Mouse (Mus musculus): ENCODE results near the gene Zfp398. TPM values are rescaled to one million over a fixed set of nuclear protein-coding genes. Genes with fewer than 3 reads are reported as not detected.
A peak's percentile ranks its signal among the peaks of the same experiment; 100 is the strongest.

Zfp398 gene
- total and polyA plus RNA-seq, 2 experiments from 2014 or later: 13.0 to 24.2 TPM

DNA sequence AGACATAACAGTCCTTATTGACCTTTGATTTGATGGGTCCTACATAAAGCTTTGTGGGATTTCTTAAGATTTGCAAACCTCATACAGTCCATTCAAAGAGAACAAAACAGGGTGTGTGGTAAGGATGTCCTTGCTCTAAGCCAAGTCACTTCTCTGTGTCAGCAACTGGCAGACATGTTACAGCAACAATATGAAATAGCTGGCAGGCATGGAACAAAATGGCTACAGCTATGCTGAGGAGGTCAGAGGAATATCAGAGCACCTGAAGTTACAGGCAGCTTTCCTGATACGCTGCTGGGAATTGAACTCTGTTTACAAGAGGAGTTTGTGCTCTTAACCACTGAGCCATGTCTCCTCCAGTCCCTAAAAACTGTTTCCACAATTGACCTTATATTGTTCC is 3.2 kb upstream of the Zfp398 start:
- Histone ChIP-seq H3K27me3 (ENCODE audit: insufficient read depth, low read length) (no peaks in the 10 kb centered on the region), H3K4me2 (ENCODE audit: low read depth, low read length) (no peak overlapping the region), H3K36me3 (ENCODE audit: insufficient read depth, low read length) (no peaks in the 10 kb centered on the region), H3K9me3 (ENCODE audit: low read length) (no peaks in the 10 kb centered on the region), H3K27ac (no peak overlapping the region), H3K9ac (replicated peaks; ENCODE audit: low read length) (no peak overlapping the region), H3K4me3 (ENCODE audit: low read length) (no peak overlapping the region), H3K4me1 (ENCODE audit: insufficient read depth, low read length) (peaks cover 4% of the 10 kb centered on the region; the same call in 1 of the 2 replicates)
- 93% methylated on average over 1 of the region's 1 CpGs for WGBS
- ATAC-seq (no peak), DNase-seq (ENCODE audit: low spot score) (no peak)
- no peak for TF ChIP-seq CTCF (IDR thresholded peaks at IDR 0.05; ENCODE audit: low read depth)

DNA sequence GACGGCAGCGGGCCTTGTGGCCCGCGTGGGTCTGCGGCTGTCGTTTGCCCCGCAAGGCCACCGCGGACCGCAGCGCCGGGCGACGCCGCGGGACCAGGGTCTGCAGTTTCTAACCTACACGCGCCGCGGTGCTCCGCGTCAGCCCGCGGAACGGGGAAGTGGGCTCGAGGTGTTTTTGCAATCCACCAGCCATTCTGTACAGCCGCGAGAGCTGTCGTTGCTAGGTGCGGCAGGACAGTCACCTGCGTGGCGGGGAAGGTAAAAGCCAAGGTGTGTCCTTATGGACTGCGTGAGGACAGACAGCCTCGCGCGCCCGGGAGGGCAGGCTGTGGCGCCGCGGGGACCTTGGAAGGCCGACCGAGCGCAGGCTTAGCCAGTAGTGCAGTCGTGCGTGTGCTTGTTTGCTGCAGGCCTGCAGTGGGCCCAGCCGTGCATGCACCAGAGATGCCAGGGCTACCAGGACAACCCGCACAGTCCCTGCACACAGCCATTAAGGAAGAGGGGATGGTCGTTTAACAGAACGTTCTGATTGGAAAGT is 592 bp downstream of the Zfp398 start:
- Histone ChIP-seq H3K4me3 (ENCODE audit: low read length) (peak overlapping the region; percentile 92), H3K4me1 (ENCODE audit: insufficient read depth, low read length) (peaks cover 8% of the 10 kb centered on the region), H3K4me2 (ENCODE audit: low read depth, low read length) (peak overlapping the region; percentile 80), H3K9ac (replicated peaks; ENCODE audit: low read length) (peak overlapping the region; percentile 98), H3K36me3 (ENCODE audit: insufficient read depth, low read length) (0 out of 2 replicates have a peak, but pooled peaks cover 6% of the 10 kb centered on the region), H3K9me3 (ENCODE audit: low read length) (no peaks in the 10 kb centered on the region), H3K27ac (peak overlapping the region; percentile 99), H3K27me3 (ENCODE audit: insufficient read depth, low read length) (no peaks in the 10 kb centered on the region)
- DNase-seq (ENCODE audit: low spot score) (peak; percentile 78), ATAC-seq (peak; percentile 83)
- WGBS: under 1% methylated on average over 49 of the region's 49 CpGs
- no peak for TF ChIP-seq CTCF (IDR thresholded peaks at IDR 0.05; ENCODE audit: low read depth)

DNA sequence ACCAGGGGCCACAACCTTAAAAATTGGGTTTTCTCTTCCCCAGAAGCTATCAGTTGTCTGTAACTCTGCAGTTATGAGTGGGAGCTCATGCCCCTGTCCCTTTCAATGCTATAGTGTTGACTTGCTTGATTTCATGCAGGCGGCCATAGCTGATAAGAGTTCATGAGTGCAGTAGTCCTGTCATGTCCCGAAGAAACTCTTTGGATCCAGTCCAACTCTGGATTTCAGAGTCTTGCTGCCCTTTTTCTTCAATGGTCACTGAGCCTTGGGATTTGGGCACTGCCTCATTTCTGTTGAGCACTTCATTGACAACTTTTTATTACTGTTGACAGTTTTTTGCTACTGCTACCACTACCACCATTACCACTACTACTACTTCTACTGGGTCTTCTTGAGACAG is 2.2 kb downstream of the Zfp398 start:
- ATAC-seq: no peak
- no peak for TF ChIP-seq CTCF (IDR thresholded peaks at IDR 0.05; ENCODE audit: low read depth)
- H3K9ac ChIP-seq (replicated peaks; ENCODE audit: low read length): no peak overlapping the region
- no peaks in the 10 kb centered on the region for H3K9me3 ChIP-seq (ENCODE audit: low read length)
- 0 out of 2 replicates have a peak, but pooled peaks cover 6% of the 10 kb centered on the region for H3K36me3 ChIP-seq (ENCODE audit: insufficient read depth, low read length)
- no peak overlapping the region for H3K4me3 ChIP-seq (ENCODE audit: low read length)
- no peak overlapping the region for H3K27ac ChIP-seq
- H3K4me1 ChIP-seq (ENCODE audit: insufficient read depth, low read length): peaks cover 8% of the 10 kb centered on the region
- no peaks in the 10 kb centered on the region for H3K27me3 ChIP-seq (ENCODE audit: insufficient read depth, low read length)
- WGBS: 71% methylated on average over 2 of the region's 2 CpGs
- no peak for DNase-seq (ENCODE audit: low spot score)
- H3K4me2 ChIP-seq (ENCODE audit: low read depth, low read length): no peak overlapping the region

DNA sequence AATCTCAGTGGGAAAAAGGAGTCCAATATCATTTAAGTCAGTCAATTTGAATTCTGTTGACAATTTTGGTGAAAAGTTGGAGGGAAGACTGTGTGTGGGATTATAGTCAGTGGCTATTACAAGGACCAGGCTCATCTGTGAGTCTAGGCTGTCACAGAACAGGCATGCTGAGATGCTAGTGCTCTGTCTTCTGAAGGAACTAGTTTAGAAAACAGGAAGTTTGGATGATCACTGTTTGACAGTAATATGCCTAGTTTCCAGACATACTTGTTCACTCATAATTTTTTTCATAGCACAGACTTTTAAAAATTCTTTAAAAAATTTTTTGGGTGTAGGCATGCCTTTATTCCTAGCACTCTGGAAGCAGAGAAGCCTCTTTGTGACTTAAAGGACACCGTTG is 5.6 kb downstream of the Zfp398 start:
- DNase-seq (ENCODE audit: low spot score) (no peak), ATAC-seq (no peak)
- no peak overlapping the region for H3K27ac ChIP-seq
- H3K4me1 ChIP-seq (ENCODE audit: insufficient read depth, low read length): peaks cover 8% of the 10 kb centered on the region
- no peak overlapping the region for H3K9ac ChIP-seq (replicated peaks; ENCODE audit: low read length)
- no peak overlapping the region for H3K4me3 ChIP-seq (ENCODE audit: low read length)
- no peak for TF ChIP-seq CTCF (IDR thresholded peaks at IDR 0.05; ENCODE audit: low read depth)
- no peaks in the 10 kb centered on the region for H3K9me3 ChIP-seq (ENCODE audit: low read length)
- WGBS: 100% methylated on average over 1 of the region's 1 CpGs
- no peak overlapping the region for H3K4me2 ChIP-seq (ENCODE audit: low read depth, low read length)
- H3K36me3 ChIP-seq (ENCODE audit: insufficient read depth, low read length): 0 out of 2 replicates have a peak, but pooled peaks cover 6% of the 10 kb centered on the region
- no peaks in the 10 kb centered on the region for H3K27me3 ChIP-seq (ENCODE audit: insufficient read depth, low read length)

DNA sequence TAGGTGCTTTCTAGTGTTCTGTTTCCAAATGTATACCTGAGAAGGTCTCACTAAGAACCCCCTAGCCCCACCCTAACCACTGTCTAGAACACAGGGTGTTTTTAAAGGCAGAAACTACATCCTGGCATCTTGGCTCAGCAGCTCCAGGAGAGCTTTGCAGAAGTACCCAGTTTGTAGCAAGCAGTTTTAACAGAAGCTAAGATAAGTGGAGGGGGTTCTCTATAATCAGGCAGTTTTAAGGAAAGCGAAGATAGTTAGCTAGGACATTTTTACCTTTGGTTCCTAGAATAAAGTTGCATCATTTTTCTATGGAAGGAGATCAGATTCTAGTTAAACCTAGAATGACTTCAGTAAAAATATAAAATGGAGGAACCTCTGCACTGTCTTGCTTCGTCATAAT is 6.4 kb downstream of the Zfp398 start:
- Histone ChIP-seq H3K27ac (no peak overlapping the region), H3K36me3 (ENCODE audit: insufficient read depth, low read length) (0 out of 2 replicates have a peak, but pooled peaks cover 6% of the 10 kb centered on the region), H3K9me3 (ENCODE audit: low read length) (no peaks in the 10 kb centered on the region), H3K4me2 (ENCODE audit: low read depth, low read length) (no peak overlapping the region), H3K4me1 (ENCODE audit: insufficient read depth, low read length) (peaks cover 8% of the 10 kb centered on the region), H3K4me3 (ENCODE audit: low read length) (no peak overlapping the region), H3K27me3 (ENCODE audit: insufficient read depth, low read length) (no peaks in the 10 kb centered on the region), H3K9ac (replicated peaks; ENCODE audit: low read length) (no peak overlapping the region)
- DNase-seq (ENCODE audit: low spot score) (no peak), ATAC-seq (no peak)
- no peak for TF ChIP-seq CTCF (IDR thresholded peaks at IDR 0.05; ENCODE audit: low read depth)
- WGBS: 92% methylated on average over 2 of the region's 2 CpGs

DNA sequence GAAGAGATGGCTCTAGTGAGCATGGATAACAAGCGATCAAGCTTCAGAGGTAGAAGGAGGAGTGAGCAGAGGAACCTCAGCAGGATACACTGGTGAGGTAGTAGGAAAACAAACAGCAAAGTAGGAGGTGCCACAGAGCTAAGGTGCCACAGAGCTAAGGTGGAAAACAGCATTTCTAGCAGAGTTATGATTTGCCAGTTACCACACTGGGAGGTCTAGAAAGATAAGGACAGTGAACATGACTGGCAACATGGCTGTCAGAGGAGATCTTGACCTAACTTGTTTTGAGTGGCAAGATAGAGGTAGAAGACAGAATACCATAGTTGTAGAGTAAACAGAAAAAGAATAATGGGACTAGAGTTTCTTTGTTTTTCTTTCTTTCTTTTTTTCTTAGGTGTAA is 6.9 kb downstream of the Zfp398 start:
- H3K27ac ChIP-seq: no peak overlapping the region
- 0 out of 2 replicates have a peak, but pooled peaks cover 6% of the 10 kb centered on the region for H3K36me3 ChIP-seq (ENCODE audit: insufficient read depth, low read length)
- H3K4me3 ChIP-seq (ENCODE audit: low read length): no peak overlapping the region
- ATAC-seq (no peak), DNase-seq (ENCODE audit: low spot score) (no peak)
- peaks cover 8% of the 10 kb centered on the region for H3K4me1 ChIP-seq (ENCODE audit: insufficient read depth, low read length)
- H3K9me3 ChIP-seq (ENCODE audit: low read length): no peaks in the 10 kb centered on the region
- no peaks in the 10 kb centered on the region for H3K27me3 ChIP-seq (ENCODE audit: insufficient read depth, low read length)
- no peak overlapping the region for H3K4me2 ChIP-seq (ENCODE audit: low read depth, low read length)
- H3K9ac ChIP-seq (replicated peaks; ENCODE audit: low read length): no peak overlapping the region
- no peak for TF ChIP-seq CTCF (IDR thresholded peaks at IDR 0.05; ENCODE audit: low read depth)
- 93% methylated on average over 1 of the region's 1 CpGs for WGBS

DNA sequence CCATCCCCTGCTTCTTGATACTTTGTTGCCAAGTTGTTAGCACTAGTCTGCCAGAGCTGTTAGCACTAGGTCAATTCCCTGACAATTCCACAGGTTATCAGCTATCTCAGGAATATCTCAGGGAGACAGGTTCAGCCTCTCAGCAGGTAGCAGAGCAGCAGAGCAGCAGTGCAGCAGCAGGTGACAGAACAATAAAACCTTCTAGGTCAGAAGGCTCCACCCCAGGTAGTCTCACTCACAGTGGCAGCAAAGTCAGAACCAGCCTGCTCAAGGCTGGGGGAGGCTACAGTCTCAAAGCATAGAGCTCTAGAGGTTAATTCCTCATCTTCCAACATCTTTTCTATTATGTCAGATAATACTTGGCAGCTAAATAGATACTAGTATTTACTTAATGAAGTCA is 10.3 kb downstream of the Zfp398 start:
- Histone ChIP-seq H3K27ac (no peak overlapping the region), H3K4me2 (ENCODE audit: low read depth, low read length) (no peak overlapping the region), H3K9me3 (ENCODE audit: low read length) (no peaks in the 10 kb centered on the region), H3K9ac (replicated peaks; ENCODE audit: low read length) (no peak overlapping the region), H3K4me1 (ENCODE audit: insufficient read depth, low read length) (no peaks in the 10 kb centered on the region), H3K36me3 (ENCODE audit: insufficient read depth, low read length) (no peaks in the 10 kb centered on the region), H3K4me3 (ENCODE audit: low read length) (no peak overlapping the region), H3K27me3 (ENCODE audit: insufficient read depth, low read length) (no peaks in the 10 kb centered on the region)
- ATAC-seq: no peak
- no peak for TF ChIP-seq CTCF (IDR thresholded peaks at IDR 0.05; ENCODE audit: low read depth)
- DNase-seq (ENCODE audit: low spot score): no peak

All from hindbrain, postnatal 0 days (tissue).